Mouse (Mus musculus) forebrain, postnatal 0 days (tissue): ENCODE results near the gene Aldh18a1. TPM values are rescaled to one million over a fixed set of nuclear protein-coding genes. Genes with fewer than 3 reads are reported as not detected.
A peak's percentile ranks its signal among the peaks of the same experiment; 100 is the strongest.

Experiments used
- ATAC-seq: fragments of 200-750 bp; cut with Nextera tagmentation; 2 replicates; pipeline ENCODE4 v1.8.0; 2017; ENCODE audit warnings: mild to moderate bottlenecking, moderate library complexity
- DNase-seq: peaks from one replicate; pipeline ENCODE4 v3.0.0-alpha.2; 2015
- H3K27ac ChIP-seq: fragments of 300-500 bp; sonication (generic); 2 replicates; pipeline ENCODE4 v1.5.1; 2014; ENCODE audit warnings: low read depth, mild to moderate bottlenecking, antibody characterized with exemption, low read length, moderate library complexity, mixed read lengths
- H3K27me3 ChIP-seq: fragments of 300-500 bp; sonication (generic); 2 replicates; pipeline ENCODE4 v1.6.1; 2014; ENCODE audit warnings: mild to moderate bottlenecking, low read length, mixed read lengths; ENCODE audit not compliant: insufficient read depth
- H3K36me3 ChIP-seq: fragments of 300-500 bp; sonication (generic); 2 replicates; pipeline ENCODE4 v1.6.1; 2014; ENCODE audit warnings: mild to moderate bottlenecking, moderate library complexity; ENCODE audit not compliant: insufficient read depth
- H3K4me1 ChIP-seq: fragments of 300-500 bp; sonication (generic); 2 replicates; pipeline ENCODE4 v1.6.1; 2014; ENCODE audit warnings: antibody characterized with exemption; ENCODE audit not compliant: insufficient read depth
- H3K4me2 ChIP-seq: fragments of 300-500 bp; sonication (generic); 2 replicates; pipeline ENCODE4 v1.6.1; 2014; ENCODE audit warnings: low read depth, mild to moderate bottlenecking, moderate library complexity
- H3K4me3 ChIP-seq: fragments of 300-500 bp; sonication (generic); 2 replicates; pipeline ENCODE4 v1.5.1; 2014; ENCODE audit warnings: low read depth, low read length, mixed read lengths
- H3K9ac ChIP-seq: fragments of 300-500 bp; sonication (generic); 2 replicates; pipeline ENCODE4 v1.6.1; 2014; ENCODE audit warnings: mild to moderate bottlenecking
- H3K9me3 ChIP-seq: fragments of 300-500 bp; sonication (generic); 2 replicates; pipeline ENCODE4 v1.6.1; 2016; ENCODE audit warnings: low read length
- CTCF ChIP-seq: sonication (generic); IDR thresholded peaks from 2 replicates; pipeline ENCODE4 v1.5.1; 2016; ENCODE audit warnings: antibody characterized with exemption, control low read depth, low read depth
- WGBS: fragments of 180-500 bp; shearing (Covaris S2); extraction: QIAGEN DNeasy Blood & Tissue Kit; methylation state at CpG from one replicate; pipeline ENCODE4 v1.1.7; 2014; 5-methylcytosine and 5-hydroxymethylcytosine counted together
- polyA plus RNA-seq: library from polyadenylated mRNA; unstranded; fragments of >200 nt; fragmentation: Nextera tagmentation; extraction: Ambion mirVana; gene quantifications from 2 replicates; pipeline ENCODE4 v1.2.1, GENCODE M21; 2015
- total RNA-seq: library from RNA; depleted of rRNA; stranded (reverse); fragments of >200 nt; gene quantifications from 2 replicates; pipeline ENCODE4 v1.2.3, GENCODE M21; 2014; rRNA removed

Gene Aldh18a1
- total and polyA plus RNA-seq, 2 experiments from 2014 or later = 37.9 to 72.5 TPM

GRCm38 (mm10) chr19:40510387-40511099 lies 77.7 kb downstream of the Aldh18a1 start:
- DNase-seq = no peak
- no peak for ATAC-seq
- H3K4me3 ChIP-seq = peak overlapping the region; percentile 92
- H3K9ac ChIP-seq = peak overlapping the region; percentile 37
- no peaks in the 10 kb centered on the region for H3K36me3 ChIP-seq
- H3K9me3 ChIP-seq = no peaks in the 10 kb centered on the region
- WGBS = 67% methylated on average over 13 of the region's 13 CpGs
- peak overlapping the region; percentile 73 for H3K4me2 ChIP-seq
- H3K4me1 ChIP-seq = peaks cover 23% of the 10 kb centered on the region
- H3K27me3 ChIP-seq = no peaks in the 10 kb centered on the region
- TF ChIP-seq CTCF = no peak
- H3K27ac ChIP-seq = peak overlapping the region; percentile 15; the same call in 1 of the 2 replicates

GRCm38 (mm10) chr19:40509274-40509673 lies 79.0 kb downstream of the Aldh18a1 start:
- no peak for TF ChIP-seq CTCF
- H3K36me3 ChIP-seq = no peaks in the 10 kb centered on the region

DNA sequence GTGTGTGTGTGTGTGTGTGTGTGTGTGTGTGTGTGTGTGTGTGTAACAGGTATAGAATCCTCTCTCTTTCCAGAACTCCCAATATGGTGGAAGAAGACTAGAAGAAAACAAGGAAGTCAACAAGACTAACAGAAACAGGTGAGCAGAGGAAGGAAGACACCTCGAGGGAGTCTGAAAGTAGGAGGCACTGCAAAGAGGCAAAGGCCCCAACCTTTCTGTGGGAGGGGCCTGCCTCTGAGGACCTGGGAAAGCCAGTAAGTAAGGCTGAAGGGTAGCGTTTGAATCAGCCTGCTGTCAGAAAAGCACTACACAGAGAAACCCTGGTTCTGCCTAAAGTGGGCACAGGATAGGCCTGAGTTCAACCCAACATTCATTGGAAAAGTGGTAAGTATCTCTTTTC lies 79.4 kb downstream of the Aldh18a1 start:
- Histone ChIP-seq H3K9ac (no peak overlapping the region), H3K27me3 (no peaks in the 10 kb centered on the region), H3K9me3 (no peaks in the 10 kb centered on the region), H3K4me1 (peaks cover 23% of the 10 kb centered on the region), H3K4me2 (no peak overlapping the region), H3K4me3 (no peak overlapping the region), H3K36me3 (no peaks in the 10 kb centered on the region), H3K27ac (no peak overlapping the region)
- WGBS = 49% methylated on average over 2 of the region's 2 CpGs
- DNase-seq = no peak
- ATAC-seq = no peak
- TF ChIP-seq CTCF = no peak

More at GRCm38 (mm10) chr19:40509274-40509673, 79.0 kb downstream of the Aldh18a1 start:
- Histone ChIP-seq H3K27me3 (no peaks in the 10 kb centered on the region), H3K27ac (no peak overlapping the region), H3K9ac (no peak overlapping the region), H3K4me1 (peaks cover 23% of the 10 kb centered on the region), H3K4me2 (no peak overlapping the region), H3K4me3 (no peak overlapping the region), H3K9me3 (no peaks in the 10 kb centered on the region)
- WGBS = 71% methylated on average over 2 of the region's 2 CpGs
- DNase-seq (no peak), ATAC-seq (no peak)

DNA sequence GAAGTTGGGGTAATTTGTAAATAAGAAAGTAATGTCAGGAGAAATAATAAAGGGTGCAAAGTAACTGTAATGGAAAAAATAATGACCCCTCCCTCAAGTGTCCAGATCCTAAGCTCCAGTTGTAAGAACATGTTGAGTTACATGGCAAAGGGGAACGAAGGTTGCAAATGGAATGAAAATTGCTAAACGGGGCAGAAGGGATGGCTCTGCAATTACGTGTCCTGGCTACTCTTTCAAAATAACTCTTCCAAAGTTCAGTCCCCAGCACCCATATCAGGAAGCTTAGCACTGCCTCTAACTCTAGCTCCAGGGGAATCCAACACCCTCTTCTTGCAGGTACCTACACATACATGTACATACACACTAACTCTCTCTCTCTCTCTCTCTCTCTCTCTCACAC lies 81.3 kb downstream of the Aldh18a1 start:
- TF ChIP-seq CTCF = no peak
- no peak for DNase-seq
- ATAC-seq = no peak
- Histone ChIP-seq H3K4me1 (peaks cover 21% of the 10 kb centered on the region), H3K9me3 (no peaks in the 10 kb centered on the region), H3K27ac (no peak overlapping the region), H3K36me3 (no peaks in the 10 kb centered on the region), H3K27me3 (no peaks in the 10 kb centered on the region), H3K4me2 (no peak overlapping the region), H3K9ac (no peak overlapping the region), H3K4me3 (no peak overlapping the region)
- 86% methylated on average over 3 of the region's 3 CpGs for WGBS

GRCm38 (mm10) chr19:40504336-40504735 lies 83.9 kb downstream of the Aldh18a1 start:
- 89% methylated on average over 7 of the region's 7 CpGs for WGBS
- Histone ChIP-seq H3K4me3 (no peak overlapping the region), H3K4me2 (no peak overlapping the region), H3K9ac (no peak overlapping the region), H3K27me3 (no peaks in the 10 kb centered on the region), H3K36me3 (0 out of 2 replicates have a peak, but pooled peaks cover 9% of the 10 kb centered on the region), H3K4me1 (no peaks in the 10 kb centered on the region; the same call in 1 of the 2 replicates), H3K9me3 (no peaks in the 10 kb centered on the region), H3K27ac (no peak overlapping the region)
- no peak for ATAC-seq
- no peak for TF ChIP-seq CTCF
- no peak for DNase-seq

Other genes starting within 250 kb of the Aldh18a1 start
- 51.8 and 54.4 TPM in 2 replicates for gene Sorbs1, start 74.7 kb downstream of the Aldh18a1 start, total RNA-seq
- gene Sorbs1, start 74.7 kb downstream of the Aldh18a1 start, polyA plus RNA-seq = 46.8 and 74.9 TPM in 2 replicates
- 25.6 and 28.0 TPM in 2 replicates for gene Tctn3, start 23.8 kb upstream of the Aldh18a1 start, total RNA-seq
- gene Tctn3, start 23.8 kb upstream of the Aldh18a1 start, polyA plus RNA-seq = 12.3 and 15.1 TPM in 2 replicates
- 6.3 and 12.5 TPM in 2 replicates for gene Entpd1, start 23.9 kb upstream of the Aldh18a1 start, total RNA-seq
- gene Entpd1, start 23.9 kb upstream of the Aldh18a1 start, polyA plus RNA-seq = 5.1 and 6.1 TPM in 2 replicates
- gene Cc2d2b, start 160.3 kb upstream of the Aldh18a1 start, total RNA-seq = 0.24 and 1.7 TPM in 2 replicates
- gene Cc2d2b, start 160.3 kb upstream of the Aldh18a1 start, polyA plus RNA-seq = 0.28 and 0.38 TPM in 2 replicates
- gene Ccnj, start 242.8 kb upstream of the Aldh18a1 start, total RNA-seq = 10.5 and 12.1 TPM in 2 replicates
- gene Ccnj, start 242.8 kb upstream of the Aldh18a1 start, polyA plus RNA-seq = 8.7 and 9.2 TPM in 2 replicates